Mouse (Mus musculus) hindbrain, embryonic 12.5 days (tissue): ENCODE data around the gene Pramel4. TPM values are rescaled to one million over a fixed set of nuclear protein-coding genes. Genes with fewer than 3 reads are reported as not detected.
"Not testable (repeated sequence)": the region's sequence is repeated elsewhere in the genome, so short reads cannot be mapped to it uniquely, and the experiment has no call there.

Experiments
- ATAC-seq: fragments of 200-750 bp; cut with Nextera tagmentation; 2 replicates; pipeline ENCODE4 v1.8.0; 2017; ENCODE audit warnings: moderate TSS enrichment; ENCODE audit not compliant: low FRiP score
- H3K27ac ChIP-seq: fragments of 300-500 bp; sonication (generic); 2 replicates; pipeline ENCODE4 v1.5.1; 2016; ENCODE audit warnings: mild to moderate bottlenecking
- H3K27me3 ChIP-seq: fragments of 300-500 bp; sonication (generic); 2 replicates; pipeline ENCODE4 v1.6.1; 2016; ENCODE audit warnings: mild to moderate bottlenecking
- H3K36me3 ChIP-seq: fragments of 300-500 bp; sonication (generic); 2 replicates; pipeline ENCODE4 v1.6.1; 2016; ENCODE audit warnings: mild to moderate bottlenecking
- H3K4me1 ChIP-seq: fragments of 300-500 bp; sonication (generic); 2 replicates; pipeline ENCODE4 v1.6.1; 2016
- H3K4me2 ChIP-seq: fragments of 300-500 bp; sonication (generic); replicated peaks from 2 replicates; pipeline ENCODE4 v1.6.1; 2016; ENCODE audit warnings: mild to moderate bottlenecking
- H3K4me3 ChIP-seq: fragments of 300-500 bp; sonication (generic); 2 replicates; pipeline ENCODE4 v1.5.1; 2016; ENCODE audit warnings: mild to moderate bottlenecking
- H3K9ac ChIP-seq: fragments of 300-500 bp; sonication (generic); 2 replicates; pipeline ENCODE4 v1.6.1; 2016; ENCODE audit warnings: mild to moderate bottlenecking, moderate library complexity
- H3K9me3 ChIP-seq: fragments of 300-500 bp; sonication (generic); replicated peaks from 2 replicates; pipeline ENCODE4 v1.6.1; 2016; ENCODE audit warnings: mild to moderate bottlenecking
- WGBS: fragments of 180-500 bp; shearing (Covaris S2); methylation state at CpG from one replicate; pipeline ENCODE4 v1.1.7; 2016; 5-methylcytosine and 5-hydroxymethylcytosine counted together
- polyA plus RNA-seq: library from polyadenylated mRNA; unstranded; fragments of >200 nt; fragmentation: Nextera tagmentation; extraction: Ambion mirVana; gene quantifications from 2 replicates; pipeline ENCODE4 v1.2.1, GENCODE M21; 2016

The Pramel4 gene
- polyA plus RNA-seq = not detected in 2 replicates

- not testable (repeated sequence) for H3K9ac ChIP-seq, H3K36me3 ChIP-seq, H3K4me2 ChIP-seq, H3K27ac ChIP-seq, H3K9me3 ChIP-seq, H3K27me3 ChIP-seq, H3K4me3 ChIP-seq, H3K4me1 ChIP-seq, ATAC-seq
- WGBS = 88% methylated on average over 3 of the region's 3 CpGs
Observed at GRCm38 (mm10) chr4:144058826-144059225, at the start of gene Pramel4. Gene Pramel4, plus strand, starts transcription at chr4:144059126.

- not testable (repeated sequence) for H3K27me3 ChIP-seq, H3K4me2 ChIP-seq, H3K4me1 ChIP-seq, H3K27ac ChIP-seq, H3K4me3 ChIP-seq, H3K9ac ChIP-seq, H3K9me3 ChIP-seq, H3K36me3 ChIP-seq, ATAC-seq
- 40% methylated on average over 1 of the region's 2 CpGs for WGBS
Observed at GRCm38 (mm10) chr4:144106174-144106573, 47.2 kb downstream of the Pramel4 start, which contains the start of gene Gm13102. Gene Gm13102, plus strand, starts transcription at chr4:144106474.

Other genes with a start within 250 kb of the Pramel4 start
- gene Gm13084, start 243.0 kb upstream of the Pramel4 start, polyA plus RNA-seq = not detected in 2 replicates
- gene Gm13103, start 212.6 kb upstream of the Pramel4 start, polyA plus RNA-seq = not detected in 2 replicates
- gene Pramef6, start 158.7 kb upstream of the Pramel4 start, polyA plus RNA-seq = not detected in 2 replicates
- not detected in 2 replicates for gene Pramef25, start 108.1 kb upstream of the Pramel4 start, polyA plus RNA-seq
- gene Gm13101, start 92.2 kb upstream of the Pramel4 start, polyA plus RNA-seq = not detected in 2 replicates
- not detected in 2 replicates for gene Pramef17, start 64.8 kb upstream of the Pramel4 start, polyA plus RNA-seq
- not detected in 2 replicates for gene Gm13102, start 47.3 kb downstream of the Pramel4 start, polyA plus RNA-seq
- not detected in 2 replicates for gene Oog3, start 103.5 kb downstream of the Pramel4 start, polyA plus RNA-seq
- gene Oog2, start 131.6 kb downstream of the Pramel4 start, polyA plus RNA-seq = not detected in 2 replicates
- gene C87977, start 154.2 kb downstream of the Pramel4 start, polyA plus RNA-seq = not detected in 2 replicates
- gene Pramel5, start 221.4 kb downstream of the Pramel4 start, polyA plus RNA-seq = not detected in 2 replicates